Mouse (Mus musculus): Measurements from ENCODE around the gene Camta1.
"Not testable (repeated sequence)": the region's sequence is repeated elsewhere in the genome, so short reads cannot be mapped to it uniquely, and the experiment has no call there.

Camta1 gene

GRCm38 (mm10) chr4:150889955-150890315 is 971.7 kb downstream of the Camta1 start:
- in situ Hi-C loops (cut with MboI; ENCODE audit: low pct_unique_long_range_greater_than_20kb in 1 of 2, low sequenced_read_pairs in 2 of 2, unreplicated experiment in 1 of 2): loop anchor here (10.0 kb wide), 2 partner anchors 225 to 235 kb away; partner anchors contain the start of gene Slc45a1 (in 1 of the 2)

DNA sequence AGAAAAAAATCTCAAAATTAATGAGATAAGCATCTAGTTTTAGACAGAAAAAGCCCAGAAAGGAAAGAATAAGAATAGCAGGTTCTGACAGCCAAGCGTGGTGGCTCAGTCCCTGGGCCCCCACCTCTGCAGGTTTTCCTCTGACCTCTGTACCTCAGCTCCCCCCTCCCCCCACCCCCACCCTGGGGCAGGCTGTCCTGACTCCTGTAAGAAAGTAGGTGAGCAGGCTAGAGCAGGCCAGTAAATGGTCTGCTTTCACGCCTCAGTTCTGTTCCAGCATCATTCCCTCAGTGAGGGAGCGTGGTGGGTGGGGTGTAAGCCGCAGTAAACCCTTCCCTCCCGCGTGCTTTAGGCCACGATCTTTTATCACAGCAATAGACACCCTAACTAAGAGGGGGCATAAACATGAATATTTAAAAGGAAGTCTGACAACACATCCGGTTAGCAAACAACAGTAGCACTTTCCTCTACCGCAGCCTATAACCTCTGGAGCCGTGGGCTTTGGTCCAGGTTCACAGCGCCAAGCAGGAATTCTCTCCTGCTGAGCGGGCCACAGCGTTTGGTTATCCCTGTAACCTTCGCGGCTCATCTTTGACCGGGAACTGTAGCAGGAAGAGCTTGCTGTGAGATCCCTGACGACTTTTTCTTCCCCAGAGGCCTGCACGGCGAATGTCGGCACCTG is 972.3 kb downstream of the Camta1 start:
- in situ Hi-C loops (cut with MboI; ENCODE audit: low pct_unique_long_range_greater_than_20kb in 1 of 2, low sequenced_read_pairs in 2 of 2, unreplicated experiment in 1 of 2): no loop called here

- in situ Hi-C loops (cut with MboI; ENCODE audit: low pct_unique_long_range_greater_than_20kb in 1 of 2, low sequenced_read_pairs in 2 of 2, unreplicated experiment in 1 of 2): no loop called here
These were observed 973.2 kb downstream of the Camta1 start for GRCm38 (mm10) chr4:150888492-150888891.

- in situ Hi-C loops (cut with MboI; ENCODE audit: low pct_unique_long_range_greater_than_20kb in 1 of 2, low sequenced_read_pairs in 2 of 2, unreplicated experiment in 1 of 2): no loop called here
These were observed 973.8 kb downstream of the Camta1 start for GRCm38 (mm10) chr4:150887903-150888302.

- in situ Hi-C loops (cut with MboI; ENCODE audit: low pct_unique_long_range_greater_than_20kb in 1 of 2, low sequenced_read_pairs in 2 of 2, unreplicated experiment in 1 of 2): no loop called here
These were observed 979.0 kb downstream of the Camta1 start for GRCm38 (mm10) chr4:150882632-150883031.

DNA sequence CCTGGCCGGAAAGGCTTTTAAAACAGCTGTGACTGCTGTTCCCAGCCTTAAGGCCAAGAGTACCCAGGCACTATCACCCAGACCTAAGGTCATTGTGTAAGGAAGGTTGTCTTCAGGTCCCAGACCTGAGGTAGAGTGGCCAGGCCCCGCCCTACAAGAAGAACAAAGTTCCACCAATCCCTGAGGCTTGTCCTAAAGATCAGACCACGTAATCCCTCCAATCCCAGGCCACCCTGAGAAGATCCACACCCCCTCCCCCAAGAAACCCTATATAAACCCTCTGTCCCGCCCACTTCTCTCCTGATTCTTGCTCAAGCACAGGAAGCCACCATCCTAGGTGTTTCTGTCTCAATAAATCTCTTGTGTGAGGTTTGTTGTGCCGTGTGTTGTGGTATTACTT is 981.3 kb downstream of the Camta1 start:
- in situ Hi-C loops (cut with MboI; ENCODE audit: low pct_unique_long_range_greater_than_20kb in 1 of 2, low sequenced_read_pairs in 2 of 2, unreplicated experiment in 1 of 2): no loop called here

- in situ Hi-C loops (cut with MboI; ENCODE audit: low pct_unique_long_range_greater_than_20kb in 1 of 2, low sequenced_read_pairs in 2 of 2, unreplicated experiment in 1 of 2): no loop called here
These were observed 982.0 kb downstream of the Camta1 start for GRCm38 (mm10) chr4:150879631-150880030.

- in situ Hi-C loops (cut with MboI; ENCODE audit: low pct_unique_long_range_greater_than_20kb in 1 of 2, low sequenced_read_pairs in 2 of 2, unreplicated experiment in 1 of 2): no loop called here
These were observed 986.3 kb downstream of the Camta1 start for GRCm38 (mm10) chr4:150875393-150875792.

GRCm38 (mm10) chr4:150874416-150874815 is 987.3 kb downstream of the Camta1 start:
- in situ Hi-C loops (cut with MboI; ENCODE audit: low pct_unique_long_range_greater_than_20kb in 1 of 2, low sequenced_read_pairs in 2 of 2, unreplicated experiment in 1 of 2): not testable (repeated sequence)

GRCm38 (mm10) chr4:150872681-150873080 is 989.0 kb downstream of the Camta1 start:
- in situ Hi-C loops (cut with MboI; ENCODE audit: low pct_unique_long_range_greater_than_20kb in 1 of 2, low sequenced_read_pairs in 2 of 2, unreplicated experiment in 1 of 2): no loop called here

DNA sequence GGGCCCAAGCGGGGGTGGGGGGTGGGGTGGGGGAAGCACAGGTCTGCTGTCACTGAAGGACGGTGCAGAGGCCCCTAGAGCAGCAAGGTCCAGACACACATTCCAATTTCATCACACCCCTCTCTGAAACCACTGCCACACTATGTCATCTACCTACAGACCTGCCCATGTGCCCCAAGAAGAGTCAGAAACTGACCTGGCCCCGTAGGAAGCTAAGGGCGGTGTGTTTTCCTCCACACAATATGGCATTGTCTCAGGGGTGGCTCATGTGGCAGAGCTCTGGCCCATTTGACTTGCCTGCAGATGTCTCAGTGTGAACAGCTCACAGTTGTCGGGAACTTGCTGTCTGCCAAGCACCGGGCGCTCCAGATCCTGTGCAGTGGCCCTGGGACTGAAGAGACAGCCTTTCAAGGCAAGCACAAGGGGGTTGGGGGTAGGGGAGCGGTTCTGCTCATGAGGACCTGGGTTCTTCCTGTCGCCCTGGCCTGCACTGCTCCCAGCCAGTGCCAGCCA is 989.5 kb downstream of the Camta1 start:
- in situ Hi-C loops (cut with MboI; ENCODE audit: low pct_unique_long_range_greater_than_20kb in 1 of 2, low sequenced_read_pairs in 2 of 2, unreplicated experiment in 1 of 2): no loop called here

DNA sequence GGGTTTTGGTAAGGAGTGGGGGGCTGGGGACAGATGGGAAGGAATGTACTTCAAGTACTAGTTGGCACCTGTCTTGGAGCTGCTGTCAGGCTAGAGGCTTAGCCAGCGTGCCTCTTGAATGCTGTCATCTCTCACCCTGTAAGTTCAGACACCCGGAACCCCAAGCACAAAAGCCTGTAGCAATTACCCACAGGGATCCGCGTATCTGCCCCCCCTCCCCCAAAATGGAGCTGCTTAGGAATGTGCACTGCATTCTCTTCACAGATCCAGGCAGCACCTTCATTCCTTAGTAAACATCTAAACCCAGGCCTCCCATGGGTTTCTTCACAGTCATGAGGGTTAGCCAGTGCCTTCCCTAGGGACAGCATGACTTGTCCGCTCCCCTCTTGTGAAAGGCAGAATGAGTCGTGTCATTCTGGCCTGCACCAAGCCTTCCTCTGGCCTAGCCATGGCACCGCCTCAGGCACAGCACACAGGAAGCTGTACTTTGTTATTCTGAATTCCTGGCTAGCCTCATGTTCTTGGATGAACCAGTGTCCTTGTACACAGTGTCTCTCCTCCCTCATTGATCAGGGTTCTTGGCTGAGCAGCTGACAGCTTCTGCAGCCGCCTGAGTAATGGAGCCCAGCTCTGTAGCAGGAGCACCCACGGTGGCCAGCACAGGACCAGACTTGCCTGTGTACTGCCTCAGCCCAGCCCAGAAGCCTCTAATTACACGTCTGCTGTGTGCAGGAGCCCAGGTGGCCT is 990.1 kb downstream of the Camta1 start:
- in situ Hi-C loops (cut with MboI; ENCODE audit: low pct_unique_long_range_greater_than_20kb in 1 of 2, low sequenced_read_pairs in 2 of 2, unreplicated experiment in 1 of 2): no loop called here

DNA sequence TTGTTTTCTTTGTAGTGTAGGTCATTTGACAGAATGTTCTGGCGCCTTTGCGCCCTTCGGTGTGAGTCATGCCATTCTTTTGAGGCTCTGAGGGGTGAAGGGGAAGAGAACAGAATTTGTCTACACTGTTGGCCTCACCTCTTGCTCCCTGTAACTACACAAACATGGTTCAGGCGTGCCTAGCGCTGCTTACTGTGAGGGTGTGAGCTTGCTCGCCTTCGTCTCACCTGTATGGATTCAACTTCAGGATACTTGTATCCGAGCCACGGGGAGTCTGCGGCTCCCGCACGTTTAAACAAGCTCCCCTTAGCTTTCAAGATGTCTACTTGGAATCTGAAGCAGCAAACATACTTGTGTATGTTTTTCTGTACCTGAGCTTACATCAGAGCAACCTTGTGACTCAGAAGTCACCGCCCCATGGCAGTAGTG is 990.7 kb downstream of the Camta1 start:
- in situ Hi-C loops (cut with MboI; ENCODE audit: low pct_unique_long_range_greater_than_20kb in 1 of 2, low sequenced_read_pairs in 2 of 2, unreplicated experiment in 1 of 2): no loop called here

DNA sequence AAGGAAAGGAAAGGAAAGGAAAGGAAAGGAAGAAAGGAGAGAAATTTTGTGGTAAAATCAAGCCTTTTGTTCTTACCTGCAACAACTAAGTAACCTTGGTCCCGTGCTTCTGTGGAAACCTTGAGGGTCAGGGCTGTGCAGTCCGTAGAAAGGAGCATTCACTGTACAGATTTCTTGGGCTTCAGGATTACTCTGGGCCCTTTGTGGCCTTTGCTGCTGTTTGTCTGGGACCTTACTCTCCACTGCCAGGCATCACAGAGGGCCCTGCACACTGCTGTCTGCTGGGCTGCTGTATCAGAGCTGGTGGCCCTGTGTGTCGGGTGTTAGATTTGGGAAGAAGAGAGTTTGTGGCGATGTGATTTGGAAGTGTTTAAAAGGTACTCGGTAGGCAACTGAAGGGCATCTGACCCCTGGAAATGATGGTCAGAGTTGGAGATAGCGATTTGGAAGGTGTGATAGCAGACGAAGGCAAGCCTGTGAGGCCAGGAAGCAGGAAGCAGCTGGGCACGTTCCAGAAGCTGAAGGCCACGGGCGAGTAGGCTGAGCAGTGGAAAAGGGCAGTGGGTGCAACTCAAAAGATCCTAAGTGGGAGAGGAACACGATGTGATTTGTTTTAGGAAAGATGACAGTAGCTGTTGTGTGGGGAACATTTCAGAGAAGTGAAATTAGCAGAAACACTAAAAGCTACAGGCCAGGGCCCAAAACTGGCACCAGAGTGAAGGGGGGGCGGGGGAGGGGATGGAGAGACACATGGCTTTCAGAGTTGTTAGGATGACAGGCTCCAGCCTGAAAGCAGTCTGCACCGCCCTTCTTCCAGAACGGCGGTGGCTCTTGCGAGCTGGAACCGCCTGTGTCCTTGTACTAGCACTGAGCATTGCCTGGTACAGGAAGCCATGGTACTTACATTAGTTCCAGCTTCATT is 992.1 kb downstream of the Camta1 start:
- in situ Hi-C loops (cut with MboI; ENCODE audit: low pct_unique_long_range_greater_than_20kb in 1 of 2, low sequenced_read_pairs in 2 of 2, unreplicated experiment in 1 of 2): loop anchor here in 1 of 2 experiments (10.0 kb wide), 1 partner anchor 215 kb away; the partner anchor contains the start of gene Slc45a1

DNA sequence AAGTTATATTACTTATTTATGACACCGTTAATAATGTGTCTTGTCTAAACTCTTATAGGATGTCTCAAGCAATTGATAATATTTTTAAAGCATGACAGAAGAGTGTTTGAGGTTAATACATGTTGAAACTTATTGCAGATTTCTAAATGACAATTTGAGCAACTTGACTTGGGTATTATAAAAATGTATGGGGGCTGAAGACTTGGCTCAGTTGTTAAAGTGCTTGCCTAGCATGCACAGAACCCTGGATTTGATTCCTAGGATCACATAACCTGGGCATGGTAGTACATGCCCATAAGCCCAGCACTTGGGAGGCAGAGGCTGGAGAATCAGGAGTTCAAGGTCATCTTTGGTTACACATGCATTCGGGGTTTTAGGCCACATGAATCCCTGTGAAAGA is 992.8 kb downstream of the Camta1 start:
- in situ Hi-C loops (cut with MboI; ENCODE audit: low pct_unique_long_range_greater_than_20kb in 1 of 2, low sequenced_read_pairs in 2 of 2, unreplicated experiment in 1 of 2): loop anchor here in 1 of 2 experiments (10.0 kb wide), 1 partner anchor 214 kb away; the partner anchor contains the start of gene Slc45a1

DNA sequence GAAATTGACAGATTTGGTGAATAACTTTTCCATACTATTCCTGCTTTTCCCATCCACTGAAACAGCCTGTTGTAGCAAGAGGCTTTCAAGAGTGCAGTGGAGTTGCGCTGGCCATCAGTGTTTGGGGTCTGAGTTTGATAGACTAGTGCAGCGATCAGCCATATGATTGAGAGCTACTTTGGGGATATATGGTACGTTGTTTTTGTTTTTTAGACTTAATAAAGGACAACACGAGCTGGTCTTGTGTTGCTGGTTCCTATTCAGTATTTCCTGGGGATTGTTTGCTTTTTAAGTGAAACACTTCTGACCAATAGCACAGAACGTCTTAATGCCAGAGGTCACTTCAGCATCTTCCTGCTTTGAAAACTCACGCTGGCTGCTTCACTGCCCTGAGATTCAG is 993.5 kb downstream of the Camta1 start:
- in situ Hi-C loops (cut with MboI; ENCODE audit: low pct_unique_long_range_greater_than_20kb in 1 of 2, low sequenced_read_pairs in 2 of 2, unreplicated experiment in 1 of 2): loop anchor here in 1 of 2 experiments (10.0 kb wide), 1 partner anchor 213 kb away; the partner anchor contains the start of gene Slc45a1
